Mouse (Mus musculus) testis, adult 2 months (tissue): ENCODE measurements around the gene BC029722.

Source experiments
- CTCF ChIP-seq: fragments of 200-500 bp; IDR thresholded peaks from 2 replicates; pipeline ENCODE4 v1.5.1; 2012; ENCODE audit warnings: low read depth, mild to moderate bottlenecking, inconsistent platforms, low read length, moderate library complexity; ENCODE audit not compliant: control insufficient read depth, insufficient read depth, insufficient replicate concordance
- POLR2A ChIP-seq: fragments of 200-500 bp; IDR thresholded peaks from 2 replicates; pipeline ENCODE4 v1.6.1; 2012; ENCODE audit warnings: low read depth, mild to moderate bottlenecking, inconsistent platforms, low read length, moderate library complexity; ENCODE audit not compliant: control insufficient read depth

- no peak for TF ChIP-seq POLR2A
- TF ChIP-seq CTCF, result no peak
These were observed 6.8 kb upstream of the BC029722 start for GRCm38 (mm10) chr2:155825904-155826629.
